Mouse (Mus musculus) liver, embryonic 14.5 days (tissue): ENCODE results near the gene Hacd3. TPM values are rescaled to one million over a fixed set of nuclear protein-coding genes. Genes with fewer than 3 reads are reported as not detected.

Source experiments
- ATAC-seq: fragments of 200-750 bp; cut with Nextera tagmentation; 2 replicates; pipeline ENCODE4 v1.8.0; 2017; ENCODE audit warnings: moderate number of reproducible peaks, mild to moderate bottlenecking, moderate library complexity; ENCODE audit not compliant: insufficient read depth
- DNase-seq, 3 experiments: peaks; one replicate each; pipeline ENCODE4 v3.0.0-alpha.2; 2012 to 2013; ENCODE audit warnings: low read depth in 3 of 3, low spot score in 3 of 3
- H3K27ac ChIP-seq: fragments of 300-500 bp; sonication (generic); 2 replicates; pipeline ENCODE4 v1.5.1; 2014; ENCODE audit warnings: moderate library complexity, mild to moderate bottlenecking, control low read depth, inconsistent platforms
- H3K27me3 ChIP-seq: fragments of 300-500 bp; sonication (generic); 2 replicates; pipeline ENCODE4 v1.6.1; 2014; ENCODE audit warnings: mild to moderate bottlenecking, low read length, moderate library complexity; ENCODE audit not compliant: control insufficient read depth, insufficient read depth
- H3K36me3 ChIP-seq: fragments of 300-500 bp; sonication (generic); replicated peaks from 2 replicates; pipeline ENCODE4 v1.6.1; 2014; ENCODE audit warnings: low read depth; ENCODE audit not compliant: control insufficient read depth, insufficient read depth
- H3K4me1 ChIP-seq, 2 experiments: fragments of 200-500 bp in 1 of 2; fragments of 300-500 bp in 1 of 2; sonication (generic) in 1 of 2; replicated peaks; 2 replicates each; pipeline ENCODE4 v1.6.1; 2012 to 2014; ENCODE audit warnings: antibody characterized with exemption in 1 of 2, inconsistent platforms in 1 of 2, low read length in 1 of 2; ENCODE audit not compliant: control insufficient read depth in 2 of 2, insufficient read depth in 2 of 2
- H3K4me2 ChIP-seq: fragments of 300-500 bp; sonication (generic); 2 replicates; pipeline ENCODE4 v1.6.1; 2014; ENCODE audit warnings: low read depth, mild to moderate bottlenecking, control low read depth, moderate library complexity
- H3K4me3 ChIP-seq, 2 experiments: fragments of 200-500 bp in 1 of 2; fragments of 300-500 bp in 1 of 2; sonication (generic) in 1 of 2; 2 replicates each; pipeline ENCODE4 v1.5.1; 2012 to 2014; ENCODE audit warnings: low read depth in 2 of 2, low read length in 2 of 2, mild to moderate bottlenecking in 2 of 2, control low read depth in 1 of 2, inconsistent platforms in 1 of 2, moderate library complexity in 1 of 2; ENCODE audit not compliant: insufficient read depth in 1 of 2
- H3K9ac ChIP-seq: fragments of 300-500 bp; sonication (generic); replicated peaks from 2 replicates; pipeline ENCODE4 v1.6.1; 2014; ENCODE audit warnings: mild to moderate bottlenecking, control low read depth, moderate library complexity
- H3K9me3 ChIP-seq: fragments of 300-500 bp; sonication (generic); 2 replicates; pipeline ENCODE4 v1.6.1; 2016; ENCODE audit warnings: low read length, mixed read lengths; ENCODE audit not compliant: control insufficient read depth
- CTCF ChIP-seq: IDR thresholded peaks from 2 replicates; pipeline ENCODE4 v1.5.1; 2016; ENCODE audit warnings: antibody characterized with exemption, low read depth, control low read depth
- EP300 ChIP-seq: IDR thresholded peaks from 2 replicates; pipeline ENCODE4 v1.6.1; 2016; ENCODE audit warnings: antibody characterized with exemption, low read depth
- WGBS: fragments of 180-500 bp; shearing (Covaris S2); extraction: QIAGEN DNeasy Blood & Tissue Kit; methylation state at CpG from one replicate; pipeline ENCODE4 v1.1.7; 2014; ENCODE audit not compliant: insufficient replicate concordance; 5-methylcytosine and 5-hydroxymethylcytosine counted together
- polyA plus RNA-seq, 2 experiments: library from polyadenylated mRNA; depleted of rRNA in 1 of 2; stranded (reverse) in 1 of 2; unstranded in 1 of 2; fragments of >200 nt; fragmentation: Nextera tagmentation in 1 of 2; extraction: Ambion mirVana in 1 of 2; gene quantifications; 2 replicates each; pipeline versions ENCODE4 v1.2.1 to v1.2.3; 2012 to 2014

Hacd3 gene
- polyA plus RNA-seq, 2 experiments = 19.6 to 22.9 TPM

- Histone ChIP-seq H3K4me3 (no peak overlapping the region), H3K4me2 (peak overlapping the region; percentile 97), H3K27me3 (no peaks in the 10 kb centered on the region), H3K9ac (no peak overlapping the region; the same call in 1 of the 2 replicates), H3K27ac (peak overlapping the region; percentile 68), H3K4me1 (peaks cover 37 to 50% of the 10 kb centered on the region in 2 experiments), H3K36me3 (no peaks in the 10 kb centered on the region), H3K9me3 (no peaks in the 10 kb centered on the region)
- 71% methylated on average over 4 of the region's 4 CpGs for WGBS
- no peak for TF ChIP-seq CTCF
- TF ChIP-seq EP300 = no peak
- DNase-seq = no peak
- ATAC-seq = no peak
These were observed 3.6 kb downstream of the Hacd3 start for GRCm38 (mm10) chr9:65017896-65018295.

GRCm38 (mm10) chr9:65016978-65017827, 4.3 kb downstream of the Hacd3 start:
- H3K27ac ChIP-seq = no peak overlapping the region
- no peak overlapping the region for H3K4me2 ChIP-seq
- TF ChIP-seq CTCF = no peak
- no peak for TF ChIP-seq EP300

GRCm38 (mm10) chr9:65016241-65016977, 5.1 kb downstream of the Hacd3 start:
- Histone ChIP-seq H3K27ac (no peak overlapping the region), H3K9me3 (no peaks in the 10 kb centered on the region), H3K36me3 (no peaks in the 10 kb centered on the region), H3K4me3 (no peak overlapping the region), H3K27me3 (no peaks in the 10 kb centered on the region), H3K4me2 (no peak overlapping the region), H3K9ac (no peak overlapping the region), H3K4me1 (peaks cover 31 to 38% of the 10 kb centered on the region in 2 experiments)
- no peak for TF ChIP-seq EP300
- TF ChIP-seq CTCF = no peak
- 72% methylated on average over 4 of the region's 4 CpGs for WGBS
- ATAC-seq = no peak
- no peak for DNase-seq

More at GRCm38 (mm10) chr9:65016978-65017827, 4.3 kb downstream of the Hacd3 start:
- Histone ChIP-seq H3K4me3 (no peak overlapping the region), H3K9ac (no peak overlapping the region), H3K4me1 (peaks cover 35 to 43% of the 10 kb centered on the region in 2 experiments), H3K27me3 (no peaks in the 10 kb centered on the region), H3K36me3 (no peaks in the 10 kb centered on the region), H3K9me3 (no peaks in the 10 kb centered on the region)
- ATAC-seq (no peak), DNase-seq (no peak)
- 75% methylated on average over 16 of the region's 16 CpGs for WGBS

- no peaks in the 10 kb centered on the region for H3K36me3 ChIP-seq
- no peaks in the 10 kb centered on the region for H3K9me3 ChIP-seq
- H3K4me2 ChIP-seq = no peak overlapping the region
- H3K4me1 ChIP-seq = peaks cover 29 to 38% of the 10 kb centered on the region in 2 experiments
- no peak overlapping the region for H3K27ac ChIP-seq
- no peak for TF ChIP-seq CTCF
- no peak for TF ChIP-seq EP300
- no peak overlapping the region for H3K4me3 ChIP-seq
- no peak for DNase-seq
- no peak for ATAC-seq
- H3K27me3 ChIP-seq = no peaks in the 10 kb centered on the region
- WGBS = 54% methylated on average over 7 of the region's 7 CpGs
- no peak overlapping the region for H3K9ac ChIP-seq
These were observed 5.9 kb downstream of the Hacd3 start for GRCm38 (mm10) chr9:65015461-65016222.
